Mouse (Mus musculus) E14TG2a.4 (cell line): Measurements from ENCODE around the gene Flywch1.

Experiments used
- H3K27me3 ChIP-seq: 2 replicates; pipeline ENCODE4 v1.6.1; 2014; ENCODE audit warnings: low read length, control low read depth; ENCODE audit not compliant: insufficient read depth
- H3K36me3 ChIP-seq: 2 replicates; pipeline ENCODE4 v1.6.1; 2014; ENCODE audit warnings: low read length, control low read depth; ENCODE audit not compliant: insufficient read depth
- H3K4me1 ChIP-seq: replicated peaks from 2 replicates; pipeline ENCODE4 v1.6.1; 2014; ENCODE audit warnings: low read depth, low read length, control low read depth
- H3K4me3 ChIP-seq: replicated peaks from 2 replicates; pipeline ENCODE4 v1.5.1; 2014; ENCODE audit warnings: mild to moderate bottlenecking, low read length
- H3K9me3 ChIP-seq: 2 replicates; pipeline ENCODE4 v1.6.1; 2014; ENCODE audit warnings: low read length, control low read depth
- CTCF ChIP-seq: conservative IDR thresholded peaks from 2 replicates; pipeline ENCODE4 v1.5.1; 2014; ENCODE audit warnings: low read length
- NANOG ChIP-seq: IDR thresholded peaks from 2 replicates; pipeline ENCODE4 v1.6.1; 2014; ENCODE audit warnings: borderline replicate concordance, low read length, mixed read lengths
- POU5F1 ChIP-seq: IDR thresholded peaks from 2 replicates; pipeline ENCODE4 v1.6.1; 2014; ENCODE audit warnings: low read length, borderline replicate concordance

Gene Flywch1

DNA sequence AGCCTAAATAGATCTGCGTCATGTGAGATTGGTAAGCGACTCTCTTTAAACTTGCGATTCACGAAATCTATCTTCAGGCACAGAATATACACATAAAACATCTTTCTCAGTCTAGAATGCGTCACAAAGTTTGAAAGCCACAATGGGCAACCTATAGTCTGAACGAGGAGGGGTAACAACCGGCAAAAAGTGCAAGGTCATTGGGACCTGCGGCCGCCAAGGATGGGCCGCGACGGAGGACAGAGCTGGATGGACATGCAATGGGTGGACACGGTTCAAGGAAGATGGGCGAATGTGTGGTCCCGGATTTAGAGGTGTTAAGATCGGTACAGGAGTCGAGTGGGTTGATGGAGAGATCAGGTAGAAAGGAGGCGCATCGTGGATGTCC lies 512 bp downstream of the Flywch1 start:
- peaks cover 10% of the 10 kb centered on the region for H3K27me3 ChIP-seq
- peaks cover 12% of the 10 kb centered on the region for H3K4me1 ChIP-seq
- TF ChIP-seq NANOG (no peak), CTCF (no peak), POU5F1 (no peak)
- no peaks in the 10 kb centered on the region for H3K9me3 ChIP-seq
- 0 out of 2 replicates have a peak, but pooled peaks cover 5% of the 10 kb centered on the region for H3K36me3 ChIP-seq
- H3K4me3 ChIP-seq: peak overlapping the region; percentile 88

DNA sequence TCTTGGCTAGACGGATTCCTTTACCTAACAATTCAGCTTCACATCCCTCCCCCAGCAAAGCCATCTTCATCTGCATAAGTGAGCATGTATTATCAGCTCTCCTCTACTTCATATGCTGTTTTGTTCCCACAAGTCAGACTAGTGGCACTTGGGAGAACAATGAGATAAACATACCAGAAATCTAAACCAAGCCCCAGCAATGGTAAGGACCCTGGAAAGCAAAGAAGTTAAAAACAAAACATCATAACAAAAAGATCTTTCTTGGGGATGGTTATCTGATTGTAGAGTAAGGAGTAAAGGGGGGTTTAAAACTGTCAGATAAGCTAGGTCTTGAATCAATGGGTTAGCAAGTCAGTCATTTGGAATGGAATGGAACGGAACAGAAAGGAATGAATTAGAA lies 909 bp downstream of the Flywch1 start:
- Histone ChIP-seq H3K36me3 (0 out of 2 replicates have a peak, but pooled peaks cover 5% of the 10 kb centered on the region), H3K27me3 (peaks cover 10% of the 10 kb centered on the region), H3K4me1 (peaks cover 12% of the 10 kb centered on the region), H3K4me3 (peak overlapping the region; percentile 88), H3K9me3 (no peaks in the 10 kb centered on the region)
- TF ChIP-seq CTCF (no peak), POU5F1 (no peak), NANOG (no peak)

DNA sequence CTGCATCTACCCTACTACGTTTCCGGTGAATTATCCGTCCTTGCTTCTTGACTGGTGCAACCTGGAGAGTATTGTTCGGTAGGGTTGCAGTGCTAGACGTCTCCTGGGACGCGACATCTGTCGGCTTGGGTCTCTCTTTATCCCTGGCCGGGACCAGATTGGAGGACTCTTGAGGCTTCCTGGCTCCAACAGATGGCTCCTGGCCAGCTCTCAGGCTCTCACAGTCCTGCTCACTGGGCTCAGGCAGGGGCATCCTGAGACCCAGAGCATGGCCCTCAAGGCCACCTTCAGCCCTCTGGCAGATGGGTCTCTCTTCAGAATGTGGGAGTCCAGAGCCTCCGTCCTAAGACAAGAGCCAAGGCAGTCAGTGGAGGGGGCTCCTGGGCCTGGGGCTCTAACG lies 8.4 kb downstream of the Flywch1 start:
- H3K4me3 ChIP-seq: no peak overlapping the region
- no peaks in the 10 kb centered on the region for H3K27me3 ChIP-seq
- peaks cover 21% of the 10 kb centered on the region for H3K36me3 ChIP-seq
- no peaks in the 10 kb centered on the region for H3K9me3 ChIP-seq
- H3K4me1 ChIP-seq: peaks cover 52% of the 10 kb centered on the region
- no peak for TF ChIP-seq CTCF
- TF ChIP-seq NANOG: no peak
- TF ChIP-seq POU5F1: no peak

DNA sequence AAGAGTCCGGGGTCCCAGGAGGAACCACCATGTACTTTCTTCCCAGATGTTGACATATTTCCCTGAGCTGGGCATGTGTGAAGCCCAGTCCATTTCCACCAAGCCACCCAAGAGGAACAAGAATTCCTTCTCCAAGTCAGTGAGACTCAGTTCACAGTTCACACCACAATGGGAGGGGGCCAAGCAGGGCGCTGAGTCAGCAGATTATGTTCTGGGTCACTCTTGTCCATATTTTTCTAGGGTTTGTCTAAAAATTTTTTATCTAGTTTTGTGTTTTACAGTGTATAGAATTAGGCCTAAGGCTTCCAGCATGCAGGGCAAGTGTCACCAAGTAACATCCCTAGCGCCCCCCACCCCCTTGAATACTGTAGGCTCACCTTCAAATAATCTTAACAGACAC lies 10.2 kb downstream of the Flywch1 start:
- Histone ChIP-seq H3K4me1 (peaks cover 70% of the 10 kb centered on the region), H3K36me3 (peaks cover 31% of the 10 kb centered on the region), H3K9me3 (no peaks in the 10 kb centered on the region), H3K4me3 (no peak overlapping the region), H3K27me3 (no peaks in the 10 kb centered on the region)
- TF ChIP-seq POU5F1: no peak
- no peak for TF ChIP-seq CTCF
- no peak for TF ChIP-seq NANOG

DNA sequence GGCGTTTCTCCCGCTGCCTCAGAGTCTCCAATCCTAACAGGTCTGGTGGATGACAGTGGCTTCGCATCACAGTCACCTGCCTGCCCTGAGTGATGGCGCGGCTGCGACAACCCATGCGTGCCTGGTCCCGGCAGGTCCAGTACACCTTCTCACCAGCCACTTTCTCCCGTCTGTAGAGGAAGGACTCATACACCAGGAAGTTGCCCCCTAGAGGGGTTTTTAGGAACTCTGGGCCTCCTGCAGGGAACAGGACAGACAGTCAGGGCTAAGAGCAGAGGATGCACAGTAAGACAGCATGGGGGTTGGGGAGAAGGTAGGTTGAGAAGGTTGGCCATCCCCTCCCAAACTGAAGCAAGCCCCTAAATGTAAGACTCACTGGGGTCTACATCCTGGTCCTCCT lies 11.2 kb downstream of the Flywch1 start:
- no peak for TF ChIP-seq NANOG
- peak; percentile 32 for TF ChIP-seq CTCF
- Histone ChIP-seq H3K9me3 (no peaks in the 10 kb centered on the region), H3K4me3 (no peak overlapping the region), H3K36me3 (peaks cover 35% of the 10 kb centered on the region), H3K27me3 (no peaks in the 10 kb centered on the region), H3K4me1 (peaks cover 75% of the 10 kb centered on the region)

DNA sequence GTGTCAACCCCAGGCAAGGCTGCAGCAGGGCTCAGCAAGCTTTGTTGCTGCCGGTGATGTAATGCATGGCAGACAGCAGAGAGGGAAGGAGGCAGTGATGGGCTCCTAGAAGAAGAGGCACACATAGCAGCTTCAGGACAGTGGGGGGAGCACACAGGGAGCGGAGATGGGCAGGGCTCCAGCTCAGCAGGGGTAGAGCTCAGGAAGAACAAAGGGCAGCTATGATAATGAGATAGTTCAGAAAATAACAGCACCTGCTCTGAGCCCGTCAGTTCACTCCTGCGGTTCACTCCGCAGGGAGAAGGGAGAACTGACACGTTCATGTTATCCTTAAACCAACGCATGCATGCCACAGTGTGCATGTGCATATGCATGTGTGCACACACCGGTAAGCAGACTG lies 12.6 kb downstream of the Flywch1 start:
- TF ChIP-seq NANOG: no peak
- Histone ChIP-seq H3K4me3 (peak overlapping the region; percentile 17; the same call in 1 of the 2 replicates), H3K4me1 (peaks cover 73% of the 10 kb centered on the region), H3K36me3 (peaks cover 40% of the 10 kb centered on the region), H3K9me3 (no peaks in the 10 kb centered on the region), H3K27me3 (no peaks in the 10 kb centered on the region)

DNA sequence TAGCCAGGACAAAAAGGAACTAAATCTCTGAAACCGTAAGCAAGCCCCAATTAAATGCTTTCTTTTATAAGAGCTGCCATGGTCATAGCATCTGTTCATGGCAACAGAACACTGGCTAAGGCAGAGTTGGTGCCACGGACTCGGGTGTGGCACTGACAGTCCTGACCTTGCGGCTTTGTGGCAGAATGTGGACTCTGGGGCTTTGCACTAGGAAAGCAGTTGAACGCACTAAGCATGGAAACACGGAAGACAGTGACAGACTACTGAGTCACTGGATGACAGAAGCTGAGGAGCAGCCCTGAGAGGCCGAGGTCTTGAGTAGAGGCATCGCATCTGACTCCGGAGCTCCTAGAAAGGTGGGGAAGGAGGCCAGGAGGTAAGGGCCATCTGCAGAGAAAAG lies 13.8 kb downstream of the Flywch1 start:
- Histone ChIP-seq H3K4me1 (peaks cover 62% of the 10 kb centered on the region), H3K9me3 (no peaks in the 10 kb centered on the region), H3K36me3 (peaks cover 51% of the 10 kb centered on the region), H3K4me3 (no peak overlapping the region; the same call in 1 of the 2 replicates), H3K27me3 (no peaks in the 10 kb centered on the region)
- no peak for TF ChIP-seq POU5F1
- TF ChIP-seq CTCF: no peak
- TF ChIP-seq NANOG: no peak

DNA sequence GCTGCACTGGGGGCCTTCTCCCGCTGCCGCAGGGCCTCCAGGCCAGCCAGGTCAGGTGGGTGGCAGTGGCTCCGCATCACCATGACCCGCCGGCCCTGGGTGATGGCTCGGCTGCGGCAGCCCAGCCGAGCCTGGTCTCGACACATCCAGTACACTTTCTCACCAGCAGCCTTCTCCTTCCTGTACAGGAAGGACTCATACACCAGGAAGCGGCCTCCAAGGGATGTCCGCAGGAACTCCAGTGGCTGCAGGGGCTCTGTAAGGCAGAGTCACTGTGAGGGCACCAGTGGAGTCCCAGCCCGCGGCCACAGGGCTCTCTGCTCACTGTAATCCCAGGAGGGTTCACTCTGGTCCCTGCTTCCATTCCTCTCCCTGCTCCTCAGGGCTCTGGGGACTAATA lies 15.7 kb downstream of the Flywch1 start:
- TF ChIP-seq NANOG (no peak), POU5F1 (no peak), CTCF (no peak)
- H3K9me3 ChIP-seq: no peaks in the 10 kb centered on the region
- H3K27me3 ChIP-seq: no peaks in the 10 kb centered on the region
- peak overlapping the region; percentile 70 for H3K4me3 ChIP-seq
- H3K4me1 ChIP-seq: peaks cover 48% of the 10 kb centered on the region
- H3K36me3 ChIP-seq: peaks cover 47% of the 10 kb centered on the region

DNA sequence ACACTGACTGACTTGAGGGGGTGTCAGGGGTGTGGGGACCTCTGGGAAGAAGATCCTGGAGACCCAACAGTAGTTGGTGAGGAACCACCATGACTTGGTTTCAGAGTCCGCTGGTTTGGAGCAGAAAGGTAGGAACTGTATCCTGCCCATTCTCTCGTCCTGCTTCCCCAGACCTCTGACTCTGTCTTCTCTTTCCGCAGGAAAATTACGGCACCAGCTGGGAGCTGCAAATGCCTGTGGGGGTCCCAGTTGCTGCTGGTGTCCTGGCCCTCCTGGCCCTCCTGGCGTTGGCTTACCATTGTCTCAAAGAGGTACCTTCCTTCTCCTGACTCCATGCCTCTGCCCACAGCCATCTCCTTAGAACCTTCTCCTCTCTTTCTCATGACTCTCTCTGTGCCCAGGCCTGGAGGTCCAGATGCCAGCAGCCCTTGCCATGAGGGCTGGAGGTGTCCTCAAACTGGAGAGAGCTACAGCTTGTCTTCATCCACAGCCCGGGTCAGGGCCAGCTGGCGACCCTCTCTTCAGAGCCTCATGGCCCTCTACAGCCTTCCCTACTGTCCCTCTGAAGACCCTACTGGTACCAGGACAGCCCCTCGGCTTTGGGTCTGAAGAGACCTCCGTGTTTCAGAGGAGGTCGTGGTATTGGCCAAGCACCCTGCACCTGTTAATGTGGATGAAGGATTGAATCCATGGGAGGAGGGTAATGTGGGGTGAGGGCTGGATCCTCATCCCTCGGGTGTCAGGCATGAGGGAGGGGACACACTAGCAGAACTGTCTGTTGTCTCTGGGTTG lies 21.8 kb downstream of the Flywch1 start:
- Histone ChIP-seq H3K27me3 (peaks cover 36% of the 10 kb centered on the region), H3K4me1 (peaks cover 37% of the 10 kb centered on the region), H3K9me3 (no peaks in the 10 kb centered on the region), H3K4me3 (no peak overlapping the region), H3K36me3 (peaks cover 20% of the 10 kb centered on the region)
- TF ChIP-seq CTCF (no peak), NANOG (no peak), POU5F1 (no peak)
